Mouse (Mus musculus) spleen, adult 2 months (tissue): ENCODE results near the gene Fnip2.

Experiments used
- CTCF ChIP-seq: fragments of 200-500 bp; IDR thresholded peaks from 2 replicates; pipeline ENCODE4 v1.5.1; 2011; ENCODE audit warnings: mild to moderate bottlenecking, inconsistent platforms; ENCODE audit not compliant: insufficient read depth, insufficient read length, insufficient replicate concordance; ENCODE audit errors: extremely low read depth
- POLR2A ChIP-seq: fragments of 200-500 bp; IDR thresholded peaks from 2 replicates; pipeline ENCODE4 v1.6.1; 2011; ENCODE audit warnings: low read depth, low read length, inconsistent platforms

GRCm38 (mm10) chr3:79494028-79494427 lies 73.6 kb downstream of the Fnip2 start:
- TF ChIP-seq CTCF (no peak), POLR2A (no peak)
